Mouse (Mus musculus) liver, embryonic 14.5 days (tissue): ENCODE measurements around the gene Snx21.

Experiments
- CTCF ChIP-seq: IDR thresholded peaks from 2 replicates; pipeline ENCODE4 v1.5.1; 2016; ENCODE audit warnings: antibody characterized with exemption, low read depth, control low read depth
- EP300 ChIP-seq: IDR thresholded peaks from 2 replicates; pipeline ENCODE4 v1.6.1; 2016; ENCODE audit warnings: antibody characterized with exemption, low read depth

DNA sequence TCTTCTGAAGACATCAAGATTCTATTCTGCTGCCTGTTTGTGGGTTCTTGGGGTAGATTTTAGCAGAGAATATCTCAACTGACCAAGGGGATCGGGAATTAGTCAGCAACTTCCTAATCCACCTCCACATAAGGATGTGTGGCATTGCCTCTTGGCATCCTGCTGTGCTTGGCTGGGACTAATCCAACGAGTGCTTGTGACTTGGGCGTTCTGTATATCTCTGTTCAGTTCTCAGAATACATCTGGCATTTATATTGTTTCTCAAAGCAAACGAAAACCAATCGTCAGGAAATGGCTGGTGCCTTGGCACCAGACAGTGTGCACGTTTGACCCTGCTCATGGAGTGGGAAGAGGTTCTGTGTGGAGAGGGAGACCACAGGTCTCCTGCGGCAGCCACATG is 45.7 kb upstream of the Snx21 start:
- TF ChIP-seq CTCF (no peak), EP300 (no peak)
